Mouse (Mus musculus) spleen, adult 12 weeks (tissue): ENCODE data around the gene Kcnk13.

ENCODE experiments used
- DNase-seq: peaks from one replicate; pipeline ENCODE4 v3.0.0; 2022; ENCODE audit warnings: low spot score

Kcnk13 gene

GRCm38 (mm10) chr12:99964301-99965202 lies at the start of gene Kcnk13:
Kcnk13 (plus strand) TSS chr12:99964499.
- DNase-seq, result peak; percentile 60

GRCm38 (mm10) chr12:99917800-99918427 lies 46.4 kb upstream of the Kcnk13 start:
- DNase-seq, result no peak

GRCm38 (mm10) chr12:99919636-99920035 lies 44.7 kb upstream of the Kcnk13 start:
- DNase-seq, result no peak

GRCm38 (mm10) chr12:99921045-99921444 lies 43.3 kb upstream of the Kcnk13 start:
- no peak for DNase-seq

GRCm38 (mm10) chr12:99923131-99923606 lies 41.1 kb upstream of the Kcnk13 start:
- no peak for DNase-seq

GRCm38 (mm10) chr12:99923703-99924102 lies 40.6 kb upstream of the Kcnk13 start:
- no peak for DNase-seq

GRCm38 (mm10) chr12:99928311-99928710 lies 36.0 kb upstream of the Kcnk13 start:
- DNase-seq, result no peak

GRCm38 (mm10) chr12:99929160-99929559 lies 35.1 kb upstream of the Kcnk13 start:
- DNase-seq, result no peak

GRCm38 (mm10) chr12:99932245-99932644 lies 32.1 kb upstream of the Kcnk13 start:
- DNase-seq, result no peak

- DNase-seq, result no peak
Observed at GRCm38 (mm10) chr12:99933630-99934029, 30.7 kb upstream of the Kcnk13 start.

DNA sequence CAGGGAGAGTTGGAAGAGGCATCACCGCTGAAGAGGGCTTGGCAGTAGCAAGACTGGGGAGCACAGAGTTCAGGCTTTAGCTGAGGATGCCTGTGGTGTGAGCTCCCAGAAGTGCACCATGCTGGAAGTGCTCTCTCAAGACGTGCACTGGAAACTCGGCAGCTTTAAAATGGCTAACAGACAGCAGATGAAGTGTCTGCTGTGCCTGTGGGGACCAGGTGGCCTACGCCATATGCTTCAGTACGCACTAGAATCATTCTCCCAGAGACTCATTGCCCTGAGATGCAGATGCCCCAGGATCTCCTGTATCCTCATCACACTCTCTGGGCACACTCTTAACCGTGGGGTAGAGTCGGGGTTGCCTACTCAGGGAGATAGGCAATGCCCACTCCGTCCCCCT lies 28.9 kb upstream of the Kcnk13 start:
- DNase-seq, result no peak

DNA sequence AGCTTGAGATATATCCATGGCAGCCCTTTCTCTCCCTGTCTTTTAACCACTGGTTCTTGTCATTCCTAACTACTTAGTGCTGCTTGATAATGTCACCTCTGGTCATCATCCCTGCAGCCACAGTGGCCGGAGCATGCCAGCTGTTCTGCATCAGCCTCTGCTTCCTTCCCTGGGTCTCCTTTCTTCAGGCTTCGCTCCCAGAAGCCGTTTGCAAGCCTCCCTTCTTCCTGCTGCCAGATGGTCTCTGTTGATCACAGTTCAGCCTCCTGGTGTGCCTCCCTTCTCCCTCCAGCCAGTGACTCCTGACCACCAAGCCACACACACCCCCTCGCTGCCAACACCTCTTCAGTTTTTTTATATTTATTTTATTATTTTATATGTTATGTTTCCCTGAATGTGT lies 25.8 kb upstream of the Kcnk13 start:
- DNase-seq, result no peak

DNA sequence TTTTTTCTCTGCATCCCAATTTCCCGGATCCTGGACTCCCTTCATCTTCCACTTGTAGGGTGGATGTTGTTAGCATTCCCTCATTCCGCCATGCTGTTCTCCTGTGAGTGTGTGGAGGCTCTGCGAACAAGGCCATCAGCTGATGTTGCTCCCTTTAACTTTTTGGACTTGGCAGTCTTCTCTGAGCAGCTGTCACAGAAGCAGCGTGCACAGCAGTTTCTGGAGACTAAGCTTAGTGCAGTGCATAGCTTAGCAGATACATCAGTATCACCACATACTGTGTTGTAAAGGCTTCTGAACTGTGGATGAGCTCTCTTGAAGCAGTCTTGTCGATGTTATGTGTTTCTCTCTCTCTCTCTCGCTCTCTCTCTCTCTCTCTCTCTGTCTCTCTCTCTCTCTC lies 25.1 kb upstream of the Kcnk13 start:
- DNase-seq, result no peak

DNA sequence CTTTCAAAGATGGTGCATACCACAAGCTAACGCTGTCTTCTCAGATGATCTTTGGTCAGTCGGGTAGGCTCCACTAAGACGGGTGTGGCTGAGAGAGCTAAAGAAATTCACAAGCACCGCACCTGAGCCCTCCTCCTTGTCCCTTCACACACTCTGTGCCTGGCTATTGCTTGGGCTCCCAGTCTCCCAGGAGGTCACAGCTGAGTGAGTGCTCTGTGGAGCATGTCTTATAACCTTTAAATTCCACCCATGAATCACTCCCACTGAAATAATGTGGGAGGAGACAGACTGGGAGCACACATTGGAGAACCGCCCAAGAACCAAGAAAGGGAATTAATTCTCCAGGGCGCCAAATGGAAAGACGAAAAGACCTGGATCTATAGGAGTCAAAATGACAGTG lies 23.6 kb upstream of the Kcnk13 start:
- no peak for DNase-seq

GRCm38 (mm10) chr12:99942441-99942840 lies 21.9 kb upstream of the Kcnk13 start:
- no peak for DNase-seq

DNA sequence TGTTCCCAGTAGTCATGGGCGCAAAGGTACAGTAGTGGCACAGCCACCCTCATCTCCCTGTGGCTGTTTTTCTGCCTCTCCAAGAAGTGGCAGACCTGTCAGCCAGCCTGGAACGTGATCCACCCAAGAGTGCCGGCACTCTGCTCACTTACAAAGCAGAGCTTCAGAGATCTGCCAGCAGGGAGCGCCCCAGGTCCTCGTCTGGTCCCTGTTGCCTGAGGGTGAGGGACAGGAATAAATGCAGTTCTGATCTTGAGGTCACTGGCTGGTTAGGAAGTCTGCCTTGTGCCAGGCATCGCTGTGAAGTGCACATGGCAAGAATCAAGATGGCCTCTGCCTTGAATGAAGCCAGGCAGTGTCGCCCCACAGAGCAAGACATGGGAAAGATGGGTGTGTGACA lies 11.4 kb upstream of the Kcnk13 start:
- no peak for DNase-seq

- no peak for DNase-seq
Observed at GRCm38 (mm10) chr12:99956411-99956810, 7.9 kb upstream of the Kcnk13 start.

DNA sequence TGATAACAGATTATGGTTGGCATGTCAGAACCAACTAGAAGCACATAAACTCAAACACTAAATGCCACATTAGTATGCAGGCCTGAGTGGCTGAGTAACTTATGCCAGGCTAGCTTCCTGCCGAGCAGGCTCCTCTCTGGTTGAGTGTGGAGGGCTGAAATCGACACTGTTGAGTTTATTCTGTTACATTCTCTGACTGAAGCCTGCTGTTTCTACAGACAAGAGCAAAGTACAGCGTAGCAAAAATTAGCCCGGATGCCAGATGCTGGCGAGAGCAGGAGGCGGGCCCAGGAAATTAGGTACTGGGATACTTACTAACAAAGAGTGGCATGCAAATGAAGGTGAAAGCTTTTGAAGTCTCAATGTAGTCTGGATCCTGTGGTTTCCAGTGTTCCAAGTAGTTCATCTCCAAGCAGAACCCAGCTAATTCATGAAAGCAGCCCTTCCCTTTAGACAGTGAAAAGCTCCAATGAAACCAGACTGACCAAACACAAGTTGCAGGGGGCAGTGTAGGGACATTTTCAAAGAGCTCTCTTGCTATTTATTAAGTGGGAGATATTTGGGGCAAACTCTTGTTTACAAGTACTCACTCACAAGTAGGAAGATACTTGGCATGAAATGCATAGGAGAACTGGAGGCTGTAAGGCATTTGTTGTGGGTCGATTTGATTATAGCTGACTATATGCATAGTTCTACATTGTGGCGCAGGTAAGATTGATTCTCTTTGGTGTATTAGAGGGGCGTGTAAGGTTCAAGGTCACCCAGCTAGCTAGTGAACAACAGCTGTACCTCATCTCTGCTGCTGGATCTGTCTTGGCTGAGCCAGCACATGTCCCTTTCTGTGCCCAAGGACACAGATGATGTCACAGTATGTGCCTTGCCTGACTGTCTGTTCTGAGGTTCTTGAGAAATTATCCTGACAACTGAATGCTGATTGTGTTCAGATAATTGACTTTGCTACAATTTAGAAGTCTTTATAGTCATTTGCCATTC lies 5.9 kb upstream of the Kcnk13 start:
- DNase-seq, result no peak

DNA sequence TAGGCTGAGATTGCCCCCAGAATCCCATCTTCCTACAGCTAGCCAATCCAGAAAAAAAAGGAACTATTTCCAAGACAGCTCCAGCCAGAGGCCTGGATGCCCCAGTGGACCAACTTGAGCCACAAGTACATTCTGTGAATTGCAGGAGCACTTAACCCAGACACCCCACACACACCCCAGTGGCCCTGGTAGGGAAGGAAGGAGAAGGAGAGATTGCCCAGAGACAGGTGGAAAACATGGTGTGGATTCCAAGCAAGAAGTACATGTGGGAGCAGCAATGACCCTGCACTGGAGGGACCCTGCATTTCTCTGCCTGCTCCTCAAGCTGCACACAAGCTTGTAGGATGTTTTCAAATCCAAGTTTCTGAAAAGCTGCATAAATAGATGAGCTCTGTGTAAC lies 5.0 kb upstream of the Kcnk13 start:
- no peak for DNase-seq

DNA sequence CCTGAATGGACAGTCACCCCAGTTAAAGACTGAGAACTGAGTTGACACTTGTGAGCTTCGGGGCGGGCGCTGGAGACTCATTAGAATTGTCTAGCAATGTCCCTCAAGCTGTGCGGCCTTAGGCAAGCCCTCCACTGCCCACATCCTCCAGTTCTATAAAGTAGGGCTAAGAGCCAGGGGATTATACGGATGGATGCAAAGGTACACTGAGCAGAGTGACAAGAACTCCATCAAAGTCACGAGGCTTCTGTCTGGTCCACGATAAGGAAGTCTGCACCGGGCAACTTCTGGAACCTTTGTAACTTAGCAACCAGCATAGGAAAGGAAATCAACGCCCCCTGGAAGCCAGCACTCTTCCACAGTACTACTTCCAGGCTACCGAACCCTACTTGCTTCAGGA lies 4.4 kb upstream of the Kcnk13 start:
- DNase-seq, result no peak

GRCm38 (mm10) chr12:99960675-99961074 lies 3.6 kb upstream of the Kcnk13 start:
- no peak for DNase-seq
